Mouse (Mus musculus) thymus, postnatal 36 days (tissue): ENCODE results near the gene Farsb.
"Not testable (repeated sequence)": the region's sequence is repeated elsewhere in the genome, so short reads cannot be mapped to it uniquely, and the experiment has no call there.

Source experiments
- DNase-seq, 2 experiments: peaks; one replicate each; pipeline ENCODE4 v3.0.0; 2022; ENCODE audit warnings: mixed read lengths in 2 of 2

The Farsb gene

GRCm38 (mm10) chr1:78488752-78489492, at the start of gene Farsb:
Farsb (minus strand) TSS chr1:78488897.
- peak; percentile 82 to 85 for DNase-seq

GRCm38 (mm10) chr1:78538396-78538795, 49.7 kb upstream of the Farsb start:
- peak in 1 of 2 experiments; percentile 26 for DNase-seq

GRCm38 (mm10) chr1:78537494-78538010, 48.9 kb upstream of the Farsb start:
- peak; percentile 74 to 88 for DNase-seq

DNA sequence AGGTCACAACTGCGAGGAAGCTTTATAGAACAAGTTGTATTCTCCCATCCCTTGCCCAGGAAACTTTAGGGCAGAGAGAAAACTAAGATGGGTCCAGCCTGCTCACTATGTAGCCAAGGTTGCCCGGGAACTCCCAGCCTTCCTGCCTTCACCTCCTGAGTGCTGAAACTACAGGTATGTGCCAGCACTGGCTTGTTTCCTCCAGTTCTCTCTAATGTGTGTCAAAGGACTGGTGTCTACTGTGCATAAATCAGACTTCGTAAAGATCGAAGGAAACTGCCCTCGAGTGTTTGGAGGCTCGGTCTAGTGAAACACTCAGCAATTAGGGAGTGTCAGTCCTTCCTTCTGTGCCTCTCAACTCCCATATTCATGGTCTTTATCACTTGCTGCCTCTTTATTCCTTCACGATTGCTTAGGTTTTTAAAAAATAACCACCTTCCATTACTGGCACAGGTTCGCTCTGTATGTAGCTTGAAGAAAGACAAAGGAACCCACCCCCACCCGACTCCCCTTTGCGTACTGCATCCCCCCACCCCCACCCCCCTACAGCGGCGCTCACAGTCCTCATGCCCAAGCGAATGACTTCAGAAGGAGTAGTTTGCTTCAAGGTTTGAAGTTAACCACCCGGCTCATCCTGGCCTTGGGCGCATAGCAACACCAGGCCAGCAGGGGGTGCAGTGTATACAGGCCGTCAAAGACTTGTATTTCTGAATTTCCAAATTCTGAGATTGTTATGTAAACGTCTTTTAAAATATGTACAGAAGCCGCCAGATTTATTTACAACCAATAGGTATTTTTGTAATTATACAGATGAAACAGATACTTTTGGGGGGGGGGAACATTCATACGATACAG, 47.8 kb upstream of the Farsb start:
- peak; percentile 80 to 82 for DNase-seq

DNA sequence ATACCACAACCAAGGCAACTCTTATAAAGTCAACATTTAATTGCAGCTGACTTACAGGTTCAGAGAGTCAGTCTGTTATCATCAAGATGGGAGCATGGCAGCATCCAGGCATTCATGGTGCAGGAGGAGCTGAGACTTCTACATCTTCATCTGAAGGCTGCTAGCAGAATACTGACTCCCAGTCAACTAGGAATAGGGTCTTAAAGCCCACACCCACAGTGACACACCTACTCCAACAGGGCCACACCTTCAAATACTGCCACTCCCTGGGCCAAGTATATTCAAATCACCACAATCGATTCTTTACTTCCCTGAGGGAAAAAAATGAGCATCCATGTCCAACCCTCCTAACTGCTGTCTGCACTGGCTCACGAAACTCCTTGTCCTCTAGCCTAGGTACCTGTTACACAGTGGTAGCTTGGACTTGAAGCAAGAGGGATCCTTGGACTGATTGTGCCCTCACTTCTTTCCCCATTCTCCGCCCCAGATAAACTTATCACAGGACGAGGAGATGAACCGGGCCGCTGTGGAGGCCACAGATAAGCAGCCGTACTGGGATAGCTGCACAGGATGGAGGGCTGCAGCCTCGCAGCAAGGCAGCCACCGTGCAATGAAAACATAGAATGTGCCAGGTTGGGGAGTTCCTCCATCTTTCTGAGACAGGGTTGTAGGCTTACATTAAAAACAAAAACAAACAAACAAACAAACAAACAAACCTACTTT, 45.9 kb upstream of the Farsb start:
- DNase-seq = no peak

GRCm38 (mm10) chr1:78532184-78532800, 43.6 kb upstream of the Farsb start:
- no peak for DNase-seq

DNA sequence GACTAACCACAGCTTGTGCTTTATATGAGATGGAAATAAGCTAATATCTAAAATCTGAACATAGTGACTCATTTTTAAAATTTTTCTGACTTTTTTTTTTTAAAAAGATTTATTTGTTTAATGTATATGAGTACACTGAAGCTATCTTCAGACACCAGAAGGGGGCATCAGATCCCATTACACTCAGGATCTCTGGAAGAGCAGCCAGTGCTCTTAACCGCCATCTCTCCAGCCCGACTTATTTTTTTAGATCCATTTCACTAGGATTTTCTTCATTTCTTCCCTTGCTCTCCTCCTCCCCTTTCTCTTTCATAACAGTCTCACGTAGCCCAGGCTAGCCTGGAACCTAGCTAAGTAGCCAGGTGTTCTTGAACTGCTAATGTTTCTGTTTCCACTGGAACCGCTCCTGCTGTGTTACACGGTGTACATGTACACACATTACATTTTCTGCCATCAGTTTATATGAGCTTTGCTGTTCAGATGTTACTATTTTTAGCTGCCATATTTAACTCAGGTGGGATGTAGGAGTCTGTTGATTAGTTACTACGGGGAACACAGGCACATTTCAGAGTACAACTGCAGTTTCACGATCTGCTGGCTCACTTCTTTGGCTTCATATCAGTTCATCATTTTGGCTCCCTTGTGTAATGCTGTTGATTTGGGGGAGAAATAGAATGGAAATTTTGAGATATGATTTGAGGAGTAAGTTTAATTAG, 42.0 kb upstream of the Farsb start:
- DNase-seq = no peak

DNA sequence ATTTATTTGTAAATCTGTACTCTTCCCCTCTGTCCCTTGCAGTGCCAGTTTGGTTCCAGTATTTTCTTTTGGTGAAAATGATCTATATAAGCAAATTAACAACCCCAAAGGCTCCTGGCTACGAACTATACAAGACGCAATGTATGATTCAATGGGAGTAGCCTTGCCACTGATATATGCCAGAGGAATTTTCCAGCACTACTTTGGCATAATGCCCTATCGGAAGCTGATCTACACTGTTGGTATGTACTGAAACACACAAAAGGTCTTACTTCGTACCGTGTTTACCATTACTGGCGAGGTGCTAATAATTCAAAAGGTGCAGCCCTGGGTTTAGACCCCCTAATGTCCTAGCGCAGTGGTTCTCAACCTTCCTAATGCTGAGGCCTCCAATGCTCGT, 40.3 kb upstream of the Farsb start:
- DNase-seq = no peak

GRCm38 (mm10) chr1:78528356-78528755, 39.7 kb upstream of the Farsb start:
- no peak for DNase-seq

DNA sequence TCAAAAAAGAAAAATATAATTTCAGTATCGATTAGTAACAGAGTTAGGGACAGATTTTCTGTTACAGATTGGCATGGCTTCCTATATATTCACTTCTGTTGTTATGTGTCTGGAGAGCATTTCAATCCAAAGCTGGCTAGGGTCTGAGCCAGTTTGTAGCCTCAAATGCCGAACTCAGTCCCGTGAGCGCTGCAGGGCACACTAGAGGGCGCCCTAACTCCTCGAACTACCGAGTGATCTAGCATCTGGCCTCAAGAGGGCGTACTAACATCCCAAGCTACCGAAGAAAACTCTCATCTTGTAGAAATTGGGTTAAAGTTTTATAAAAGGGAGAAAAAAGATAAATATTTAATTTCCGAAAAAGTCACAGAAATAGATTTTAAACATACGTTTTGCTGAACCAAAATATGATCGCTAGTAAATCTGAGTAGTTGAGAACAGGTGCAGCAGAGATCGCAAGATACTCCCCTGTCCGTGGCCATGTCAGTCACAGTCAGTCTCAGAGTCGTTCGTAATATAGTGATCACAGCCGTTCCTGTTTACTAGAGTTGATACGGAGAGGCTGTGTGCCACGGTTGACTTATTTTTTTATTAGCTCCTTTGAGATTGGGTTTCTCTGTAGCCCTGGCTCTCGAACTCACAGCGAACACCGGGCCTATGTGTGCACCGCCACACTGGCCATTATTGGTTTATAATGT, 36.6 kb upstream of the Farsb start:
- DNase-seq = peak; percentile 45 to 64

DNA sequence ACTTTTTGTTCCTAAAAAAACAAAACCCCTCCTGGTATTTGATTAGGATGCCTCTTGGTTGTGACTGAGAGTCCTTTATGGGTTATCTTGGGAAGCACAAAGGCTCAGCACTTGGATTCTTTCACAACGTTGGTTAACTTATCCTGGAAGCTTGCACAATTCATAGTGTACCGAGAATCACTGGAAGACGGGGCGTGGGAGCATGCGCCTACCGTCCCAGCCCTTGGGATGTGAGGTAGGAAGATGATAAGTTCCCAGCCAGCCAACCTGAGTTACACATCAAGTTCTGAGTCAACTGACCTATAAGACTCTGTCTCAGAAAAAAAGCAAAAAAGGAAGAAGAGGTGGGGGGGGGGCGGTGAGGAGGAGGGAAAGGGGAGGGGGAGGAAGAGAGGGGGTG, 30.2 kb upstream of the Farsb start:
- no peak for DNase-seq

DNA sequence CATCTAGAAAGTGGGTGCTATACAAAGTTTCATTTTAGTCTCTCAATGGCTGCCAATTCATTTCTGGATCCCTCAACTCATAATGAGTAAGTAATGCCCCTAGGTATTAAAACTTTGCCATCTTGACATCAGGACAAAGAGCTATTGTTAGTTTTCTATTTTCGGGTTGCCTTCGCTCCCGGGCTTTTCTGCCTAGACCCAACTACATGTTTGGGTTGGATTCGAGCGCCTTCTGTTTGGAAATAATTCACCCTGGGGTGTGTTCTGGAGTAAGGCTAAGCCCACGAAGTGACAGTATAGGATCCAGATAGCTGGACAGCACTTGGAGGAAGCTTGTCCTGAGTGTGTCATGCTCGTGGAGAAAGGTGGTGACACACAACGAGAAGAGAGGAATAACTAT, 24.1 kb upstream of the Farsb start:
- DNase-seq = no peak

- DNase-seq = no peak
Observed at GRCm38 (mm10) chr1:78511621-78512160, 23.0 kb upstream of the Farsb start, which contains the start of gene BC035947. BC035947 (minus strand) TSS chr1:78512158.

DNA sequence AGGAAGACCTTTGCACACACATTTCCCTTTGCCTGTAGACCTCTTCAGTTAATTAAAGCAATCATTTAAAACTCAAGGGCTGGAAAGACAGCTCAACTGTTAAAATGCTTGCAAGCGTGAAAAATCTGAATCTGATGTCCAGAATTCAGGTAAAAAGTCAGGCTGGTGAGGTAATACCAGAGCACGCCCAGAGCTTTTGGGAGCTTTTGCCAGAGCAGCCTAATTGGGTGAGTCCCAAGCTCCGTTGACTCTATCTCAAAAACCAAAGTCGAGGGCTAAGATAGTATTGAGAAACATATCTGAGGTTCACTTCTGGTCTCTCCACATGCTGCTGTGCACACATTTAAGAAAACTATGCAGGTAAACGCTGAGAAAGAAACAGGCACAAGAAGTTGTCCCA, 22.2 kb upstream of the Farsb start, which contains the start of gene Mogat1:
Gene Mogat1, plus strand, starts transcription at position 130 of the 400 bp plus-strand sequence.
- no peak for DNase-seq

DNA sequence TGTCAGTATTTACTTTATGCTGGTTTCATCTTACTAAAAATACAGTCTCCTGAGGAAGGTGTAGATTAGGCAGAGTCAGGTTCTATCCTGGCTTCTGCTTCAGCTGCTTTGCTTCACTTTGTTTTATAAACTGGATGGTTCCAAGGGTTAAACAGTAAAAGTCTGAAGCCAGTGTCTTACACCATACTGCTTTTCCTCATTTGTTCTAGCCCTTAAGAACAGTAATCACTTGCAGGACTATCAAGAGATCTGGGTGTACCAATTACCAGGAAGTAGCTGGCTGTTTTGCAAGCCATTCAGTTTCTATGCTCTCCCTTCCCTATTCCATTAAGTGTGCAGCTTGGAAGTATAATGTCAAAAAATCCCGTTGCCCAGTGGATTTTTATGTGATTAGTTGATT, 18.4 kb upstream of the Farsb start:
- no peak for DNase-seq

DNA sequence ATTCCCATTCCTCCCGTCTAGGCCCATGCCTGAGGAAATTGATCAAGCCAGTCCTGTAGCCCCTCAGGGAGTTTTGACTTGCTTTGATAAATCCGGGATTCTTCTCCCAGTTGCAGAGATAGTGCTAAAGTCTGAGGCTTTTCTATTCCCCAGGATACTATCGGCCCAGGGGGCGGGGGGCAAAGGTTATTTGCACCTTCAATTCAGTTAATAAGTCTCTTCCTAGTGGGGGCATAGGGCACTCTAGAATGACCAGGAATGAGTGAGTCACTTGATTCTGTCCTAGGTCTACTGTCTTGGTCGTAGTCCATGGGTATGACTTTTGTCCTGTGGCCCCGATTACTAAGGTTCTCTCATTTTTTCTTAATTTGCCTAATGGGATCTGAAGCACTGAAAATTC, 13.8 kb upstream of the Farsb start:
- no peak for DNase-seq

DNA sequence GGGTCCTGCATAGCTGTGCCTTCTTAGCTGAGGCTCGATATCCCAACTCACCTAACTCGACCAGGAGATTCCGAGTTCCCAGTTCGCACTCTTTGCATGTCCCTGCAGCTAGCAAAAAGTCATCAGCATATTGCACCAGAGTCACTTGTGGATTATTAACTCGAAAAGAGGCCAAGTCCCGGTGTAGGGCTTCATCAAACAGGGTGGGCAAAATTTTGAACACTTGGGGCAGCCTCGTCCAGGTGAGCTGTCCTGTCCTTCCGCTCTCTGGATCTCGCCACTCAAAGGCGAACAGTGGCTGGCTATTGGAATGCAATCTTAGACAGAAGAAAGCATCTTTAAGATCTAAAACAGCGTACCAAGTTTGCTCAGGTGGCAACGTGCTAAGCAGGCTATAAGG, 13.2 kb upstream of the Farsb start:
- DNase-seq = not testable (repeated sequence)

DNA sequence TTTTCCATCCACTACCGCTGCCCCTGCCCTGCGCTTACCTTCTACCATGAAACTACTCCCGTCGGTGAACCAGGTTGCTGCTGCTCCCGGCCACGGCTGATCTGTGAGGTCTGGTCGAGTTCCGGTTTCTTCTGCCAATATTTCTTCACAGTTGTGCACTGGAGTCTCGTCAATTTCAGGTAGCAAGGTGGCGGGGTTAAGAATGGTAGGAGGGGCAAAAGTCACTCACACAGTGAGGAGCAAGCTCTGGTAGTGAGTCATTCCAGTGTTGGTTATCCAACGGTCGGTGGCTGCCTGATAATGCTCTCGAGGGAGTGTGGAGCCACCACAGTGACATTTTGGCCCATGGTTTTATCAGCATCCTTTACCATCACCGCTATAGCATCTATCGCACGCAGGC, 12.3 kb upstream of the Farsb start:
- no peak for DNase-seq

- no peak for DNase-seq
Observed at GRCm38 (mm10) chr1:78490143-78490542, 1.4 kb upstream of the Farsb start.

DNA sequence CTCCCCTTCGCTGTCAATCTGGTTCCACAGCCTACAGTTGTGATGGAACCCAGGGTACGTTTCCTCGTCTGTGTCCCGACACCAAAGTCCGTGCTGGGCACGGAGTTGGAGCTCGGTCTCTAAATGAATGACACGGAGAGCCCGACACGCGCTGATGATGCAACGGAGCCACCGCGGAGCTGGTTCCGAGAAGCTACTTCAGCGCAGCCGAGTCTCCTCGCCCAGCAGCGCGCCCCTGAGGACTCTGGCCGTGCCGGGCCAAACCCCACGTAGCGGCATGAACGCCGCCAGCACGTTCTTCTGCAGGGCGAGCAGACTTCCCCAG, 308 bp downstream of the Farsb start:
- DNase-seq = no peak

- no peak for DNase-seq
Observed at GRCm38 (mm10) chr1:78484361-78484760, 4.3 kb downstream of the Farsb start.
